Mouse (Mus musculus): ENCODE measurements at regions not wholly inside any gene's neighbourhood (a gene's known extent, or its start where the extent isn't known, plus 50 kb on each side); places are given as distances from the start of the nearest gene placed in this dataset.

DNA sequence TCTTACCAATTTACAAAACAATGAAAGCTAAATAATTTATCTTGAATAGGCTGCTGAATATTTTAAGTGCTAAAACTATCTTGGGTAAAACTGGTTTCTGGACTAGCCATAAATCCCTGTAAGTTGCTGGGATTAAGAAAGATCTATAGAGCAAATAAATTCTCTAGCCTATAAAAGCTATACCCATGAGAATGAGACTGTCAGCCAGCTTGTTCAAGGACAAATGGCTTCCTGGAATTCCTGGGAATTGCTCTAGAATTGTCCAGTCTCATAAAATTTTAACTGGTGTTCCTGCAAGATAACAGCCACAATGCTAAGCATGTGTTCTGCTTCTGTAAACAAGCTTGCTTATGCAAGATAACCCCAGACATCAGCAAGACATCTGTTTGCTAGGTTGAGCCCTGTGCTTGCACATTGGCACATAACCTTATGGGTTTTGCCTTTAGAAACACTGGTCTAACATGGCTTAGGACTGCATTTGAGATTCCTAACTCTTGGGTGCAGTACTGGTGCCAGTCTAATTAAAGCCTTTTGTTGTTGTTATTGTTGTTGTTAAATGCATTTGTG, 180.2 kb upstream of the Syt10 start:
- DNase-seq (ENCODE audit: low spot score in 2 of 2), result no peak

DNA sequence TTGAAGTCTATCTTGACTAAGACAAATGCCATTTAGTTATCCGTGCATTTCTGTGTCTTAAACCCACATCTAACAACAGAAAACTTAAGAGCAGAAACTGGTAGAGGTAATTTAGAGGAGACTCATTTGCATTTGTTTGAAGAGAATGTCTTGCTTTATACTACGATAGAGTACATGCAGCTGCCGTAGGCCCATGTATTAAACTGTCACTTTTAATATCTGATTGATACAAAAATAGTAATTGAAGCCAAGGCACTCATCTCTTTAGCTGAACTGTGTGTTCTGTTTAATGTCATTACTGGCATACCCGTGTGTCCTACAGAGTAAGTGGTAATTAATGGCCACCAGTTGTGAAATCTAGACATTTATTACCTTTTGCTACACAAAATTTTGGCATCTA, 181.5 kb upstream of the Syt10 start:
- DNase-seq (ENCODE audit: low spot score in 2 of 2), result no peak

DNA sequence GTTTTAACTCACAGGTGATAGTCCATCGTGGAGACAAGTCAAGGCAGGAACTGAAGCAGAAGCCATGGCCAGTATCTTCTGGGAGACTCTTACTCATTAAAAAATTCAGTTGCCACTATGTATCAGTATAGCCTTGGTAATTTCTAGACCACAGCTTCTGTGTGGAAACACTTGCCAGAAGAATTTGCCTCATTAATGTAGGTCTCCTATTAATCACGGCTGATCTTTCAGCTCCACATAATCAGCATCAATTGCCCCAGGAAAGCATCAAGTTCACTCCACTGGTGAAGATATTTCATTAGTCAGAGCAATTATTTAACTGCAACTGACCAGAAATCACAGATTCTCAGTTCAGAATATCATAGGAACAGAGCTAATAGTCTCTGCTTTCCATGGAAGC, 189.8 kb upstream of the Alg10b start:
- no peak for DNase-seq (ENCODE audit: low spot score in 2 of 2)

DNA sequence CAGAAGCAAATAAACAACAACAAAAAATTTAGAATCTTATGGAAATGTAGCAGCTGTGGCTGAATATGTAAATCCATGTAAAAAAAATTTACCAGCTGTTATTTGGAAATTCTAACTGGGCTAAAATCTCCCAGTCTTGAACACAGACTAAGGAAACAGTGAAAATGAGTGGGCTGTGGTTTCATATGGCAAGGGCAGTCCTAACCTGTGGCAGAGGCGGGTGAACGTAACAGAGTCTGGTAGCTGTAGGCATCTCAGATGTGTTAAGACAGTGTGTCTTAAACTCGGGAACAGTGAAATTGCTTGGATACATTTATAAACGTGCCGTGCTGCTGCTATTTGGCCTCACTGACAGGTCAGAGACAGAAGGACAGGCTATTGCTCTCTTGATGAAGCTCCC, 178.4 kb upstream of the Alg10b start:
- no peak for DNase-seq (ENCODE audit: low spot score in 2 of 2)

DNA sequence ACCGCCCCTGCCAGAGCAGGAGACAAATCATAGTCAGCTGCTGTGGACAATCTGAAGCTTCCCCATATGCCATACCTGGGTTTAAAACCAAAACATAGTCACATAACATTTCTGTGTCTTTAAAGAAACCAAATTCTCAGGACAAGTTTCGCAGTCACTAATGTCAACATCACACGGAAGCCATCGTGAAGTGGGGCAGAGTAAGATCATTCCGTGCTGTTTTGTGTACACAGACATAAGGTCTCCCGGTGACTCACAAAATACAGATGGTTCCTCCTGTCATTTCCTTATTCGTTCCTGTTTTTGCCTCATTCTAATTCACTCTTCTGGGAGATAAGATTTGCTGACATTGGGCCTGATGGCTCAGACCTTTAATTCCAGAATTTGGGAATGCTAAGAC, 162.1 kb upstream of the Alg10b start:
- peak in 1 of 2 experiments; percentile 67 for DNase-seq (ENCODE audit: low spot score in 2 of 2)

DNA sequence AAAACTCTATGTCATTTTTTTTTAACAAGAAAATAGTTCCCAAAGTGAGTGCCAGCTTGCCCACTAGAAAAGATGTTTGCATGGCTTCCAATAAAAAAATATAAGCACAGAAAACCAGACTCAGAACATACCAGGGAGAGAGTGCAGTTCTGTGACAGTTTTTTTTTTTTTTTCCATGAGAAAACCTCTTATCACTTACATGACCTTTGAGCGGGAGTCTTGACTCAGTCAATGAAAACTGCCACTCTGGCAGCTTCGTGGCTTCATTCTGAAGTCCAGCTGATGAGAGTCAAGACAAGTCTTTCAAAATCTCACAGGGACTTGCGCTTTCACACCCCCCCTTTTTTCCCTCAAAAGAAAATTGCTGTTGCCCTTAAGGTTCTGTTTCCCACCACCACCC, 158.3 kb upstream of the Alg10b start:
- no peak for DNase-seq (ENCODE audit: low spot score in 2 of 2)

DNA sequence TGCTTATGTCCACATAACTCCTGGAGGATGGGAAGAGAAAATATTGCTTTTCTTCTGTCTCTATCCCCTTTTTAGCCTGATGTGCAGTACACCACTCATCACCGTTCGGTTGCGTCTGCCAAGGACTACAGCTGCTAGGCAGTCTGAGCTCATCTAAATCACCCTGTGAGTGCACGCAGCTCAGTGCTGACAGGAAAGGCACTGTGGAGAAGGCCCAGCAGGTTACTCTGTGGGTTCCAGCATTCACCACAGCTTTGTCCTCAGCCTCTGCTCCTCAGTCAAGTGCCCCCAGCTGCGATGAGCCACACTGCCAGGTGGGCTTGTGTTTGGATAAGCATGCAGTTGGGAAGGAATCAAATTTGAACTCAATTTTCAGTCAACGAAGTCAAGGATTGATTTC, 152.0 kb upstream of the Alg10b start:
- DNase-seq (ENCODE audit: low spot score in 2 of 2), result peak in 1 of 2 experiments; percentile 7

DNA sequence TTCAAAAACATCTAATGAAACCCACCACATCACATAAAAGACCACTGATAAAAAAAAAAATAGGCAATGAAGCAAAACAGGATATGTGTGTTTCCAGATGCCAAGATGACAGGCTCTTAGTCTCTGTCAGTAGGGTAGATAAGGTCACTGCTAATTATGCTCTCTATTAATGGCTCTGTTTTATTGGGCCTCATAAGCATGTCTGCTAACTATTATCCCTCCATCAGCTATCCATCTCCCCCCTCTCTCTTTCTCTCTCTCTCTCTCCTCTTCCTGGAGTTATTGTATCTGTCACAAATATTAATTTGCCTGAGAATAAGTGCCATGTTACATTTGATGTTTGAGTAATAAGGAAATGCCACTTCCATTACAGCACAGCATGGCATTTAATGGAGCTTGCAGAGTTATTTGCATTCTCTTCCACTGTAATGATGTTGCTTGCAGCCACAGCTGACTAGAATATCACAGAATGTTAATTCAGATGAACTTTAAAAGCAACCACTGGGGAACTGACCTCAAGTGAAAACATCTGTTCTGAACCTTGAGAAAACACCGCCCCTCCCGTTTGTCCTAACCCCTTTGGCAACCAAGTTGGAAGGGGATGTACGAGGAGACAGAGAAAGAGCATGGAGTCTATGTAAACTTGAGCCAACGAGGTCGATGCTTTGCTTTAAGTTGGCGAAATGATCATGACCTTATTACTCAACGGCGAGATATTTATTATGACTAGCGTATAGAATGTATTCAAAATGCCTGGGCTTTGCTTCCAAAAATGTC, 141.7 kb upstream of the Alg10b start:
- DNase-seq (ENCODE audit: low spot score in 2 of 2), result no peak

DNA sequence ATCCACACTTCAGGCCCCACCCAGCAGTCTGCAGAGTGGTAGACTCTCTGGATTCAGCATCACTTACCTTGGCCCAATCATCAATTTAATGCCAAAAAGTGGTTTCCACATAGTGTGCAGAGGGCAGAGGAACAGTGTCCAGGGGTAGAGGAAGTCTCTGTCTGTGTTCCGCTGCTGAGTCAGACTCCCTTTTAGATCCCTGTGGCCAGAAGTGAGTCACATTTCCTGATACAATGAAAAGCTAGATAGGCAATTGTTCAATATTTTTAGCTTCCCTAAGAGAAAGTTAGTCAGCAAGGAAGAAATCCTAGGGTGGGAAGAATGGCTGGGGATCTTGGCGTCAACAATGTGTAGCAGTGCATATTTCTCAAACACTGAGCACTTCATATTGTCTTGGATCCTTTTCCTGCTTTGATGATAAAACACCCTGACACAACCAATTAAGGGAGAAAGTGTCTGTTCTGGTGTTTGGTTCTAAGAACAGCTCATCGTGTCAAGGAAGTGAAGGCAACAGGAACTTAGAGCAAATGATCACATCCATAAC, 114.6 kb upstream of the Alg10b start:
- DNase-seq (ENCODE audit: low spot score in 2 of 2), result no peak

DNA sequence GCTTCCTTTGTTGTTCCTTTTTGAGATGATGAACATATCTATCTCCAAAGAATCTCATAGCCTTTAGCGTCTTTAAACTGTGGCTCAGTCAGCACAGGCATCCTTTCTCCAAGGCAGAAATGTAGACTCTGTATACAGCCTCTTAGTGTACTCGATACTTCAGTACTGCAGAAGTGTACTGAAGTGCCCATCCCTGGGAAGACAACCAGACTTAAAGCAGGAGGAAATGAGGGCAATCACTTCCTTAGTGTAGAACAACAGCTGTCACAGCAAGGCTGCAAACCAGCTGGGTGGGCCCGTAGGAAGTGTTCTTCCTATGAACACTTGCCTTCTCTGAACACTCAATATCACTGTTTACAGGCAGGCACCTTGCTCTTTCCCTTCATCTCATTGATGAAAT, 110.5 kb upstream of the Alg10b start:
- no peak for DNase-seq (ENCODE audit: low spot score in 2 of 2)

DNA sequence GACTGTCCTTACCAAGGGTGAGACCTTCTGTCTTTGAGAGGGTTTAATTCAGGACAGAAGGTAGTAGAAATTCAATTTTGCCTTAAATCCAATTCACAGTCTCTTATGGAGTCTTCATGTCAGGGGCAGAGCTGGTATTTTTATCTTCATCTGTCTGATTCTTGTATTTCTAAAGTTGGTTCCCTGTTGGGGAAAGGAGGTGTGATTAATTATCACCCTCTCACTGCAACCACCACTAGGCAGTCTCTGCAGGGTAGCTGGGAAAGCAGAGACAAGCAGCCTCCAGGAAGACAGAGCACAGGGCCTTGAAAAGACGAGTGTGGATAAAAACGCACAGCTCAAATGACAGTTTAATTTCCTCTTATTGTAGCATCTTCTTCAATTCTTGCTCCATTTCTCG, 104.4 kb upstream of the Alg10b start:
- no peak for DNase-seq (ENCODE audit: low spot score in 2 of 2)

DNA sequence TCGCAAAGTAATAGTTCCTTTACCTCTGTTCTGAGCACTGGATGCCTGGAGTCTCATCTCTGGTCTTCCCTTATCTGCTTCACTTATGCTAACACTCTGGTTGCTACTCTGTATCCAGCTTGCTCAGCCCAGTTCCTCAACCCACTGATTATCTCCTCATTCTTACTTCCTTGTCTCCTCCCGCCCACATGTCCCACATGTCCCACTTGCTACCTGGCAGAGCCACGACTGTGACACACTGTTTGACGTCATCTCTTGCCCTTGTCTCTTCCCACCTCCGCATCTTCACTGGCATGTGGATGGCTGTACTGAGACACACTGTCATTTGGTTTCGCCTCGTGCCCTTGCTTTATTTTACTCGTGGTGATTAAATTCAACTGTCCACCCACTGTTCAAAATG, 100.1 kb upstream of the Alg10b start:
- peak in 1 of 2 experiments; percentile 3 for DNase-seq (ENCODE audit: low spot score in 2 of 2)

DNA sequence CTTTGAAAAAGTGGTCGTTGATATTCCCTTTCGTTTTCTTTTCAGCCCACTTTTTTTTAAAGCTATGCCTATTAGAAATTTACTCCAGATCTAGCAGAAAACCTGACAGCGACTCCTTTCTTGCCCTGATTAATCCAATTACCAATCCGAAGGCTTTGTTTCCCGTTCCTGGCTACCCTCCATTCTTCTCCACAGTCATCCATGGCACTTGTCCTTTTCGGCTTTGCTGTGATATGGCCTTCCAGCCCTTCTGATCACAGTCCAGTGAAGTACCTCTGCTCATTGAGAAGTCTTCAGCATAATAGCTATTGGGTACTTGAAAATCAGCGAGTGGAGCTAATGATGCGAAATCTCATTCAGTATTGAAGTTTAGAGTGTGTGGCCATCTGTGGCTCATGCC, 99.0 kb upstream of the Alg10b start:
- DNase-seq (ENCODE audit: low spot score in 2 of 2), result no peak

DNA sequence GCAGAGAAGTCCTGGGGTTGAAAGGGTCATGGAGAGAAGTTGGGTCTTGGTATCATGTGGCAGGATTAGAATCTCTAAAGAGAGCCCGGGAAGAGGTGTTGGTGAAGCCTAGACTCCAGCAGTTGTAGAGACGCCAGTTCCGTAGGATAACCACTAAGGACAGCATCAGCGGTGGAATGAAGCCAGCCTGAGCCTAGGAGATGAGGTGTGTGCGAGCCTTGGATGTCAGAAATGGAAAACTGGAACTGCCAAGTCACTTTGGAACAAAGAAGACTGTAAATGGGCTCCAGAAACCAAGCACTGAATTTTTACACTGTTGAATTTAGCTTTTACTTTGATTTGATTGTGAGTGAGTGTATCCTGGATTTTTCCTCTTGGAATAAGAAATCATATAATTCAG, 92.3 kb upstream of the Alg10b start:
- no peak for DNase-seq (ENCODE audit: low spot score in 2 of 2)

DNA sequence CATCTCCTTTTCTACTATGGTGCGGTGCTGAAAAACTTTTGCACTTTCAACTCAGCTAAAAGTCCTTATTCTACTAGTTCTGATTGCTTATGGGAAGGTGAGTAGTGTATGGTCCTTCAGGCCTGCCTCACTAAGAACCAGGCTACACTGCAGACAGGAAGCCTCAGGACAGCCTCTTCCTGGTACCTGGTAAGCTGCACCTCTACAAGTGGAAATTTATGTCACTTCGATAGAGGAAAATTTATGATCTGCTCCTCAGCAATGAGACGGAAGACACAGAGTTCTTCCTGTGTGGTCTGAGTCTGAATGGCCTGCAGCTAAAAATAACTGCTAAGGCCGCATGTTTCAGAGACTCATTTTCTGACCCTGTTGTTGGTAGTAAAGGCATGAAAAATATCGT, 83.1 kb upstream of the Alg10b start:
- no peak for DNase-seq (ENCODE audit: low spot score in 2 of 2)

DNA sequence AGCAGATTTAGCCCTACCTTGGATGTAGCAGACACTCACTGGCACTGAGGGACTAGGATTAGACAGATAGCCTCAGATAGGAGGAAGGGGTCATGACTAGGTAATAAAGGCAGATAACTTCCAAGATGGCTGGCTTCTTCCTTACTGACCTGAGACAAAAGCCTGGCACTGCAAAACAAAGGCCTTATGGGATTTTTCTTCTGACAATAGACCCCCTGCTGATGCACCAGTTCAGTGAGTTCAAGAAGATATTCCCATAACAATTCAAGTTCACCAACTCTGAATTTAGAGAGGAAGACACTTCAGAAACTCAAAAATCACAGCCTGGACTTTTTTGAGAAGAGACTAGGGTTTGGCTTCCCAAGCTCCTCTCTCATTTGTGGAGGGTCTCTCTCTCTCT, 75.4 kb upstream of the Alg10b start:
- DNase-seq (ENCODE audit: low spot score in 2 of 2), result no peak

DNA sequence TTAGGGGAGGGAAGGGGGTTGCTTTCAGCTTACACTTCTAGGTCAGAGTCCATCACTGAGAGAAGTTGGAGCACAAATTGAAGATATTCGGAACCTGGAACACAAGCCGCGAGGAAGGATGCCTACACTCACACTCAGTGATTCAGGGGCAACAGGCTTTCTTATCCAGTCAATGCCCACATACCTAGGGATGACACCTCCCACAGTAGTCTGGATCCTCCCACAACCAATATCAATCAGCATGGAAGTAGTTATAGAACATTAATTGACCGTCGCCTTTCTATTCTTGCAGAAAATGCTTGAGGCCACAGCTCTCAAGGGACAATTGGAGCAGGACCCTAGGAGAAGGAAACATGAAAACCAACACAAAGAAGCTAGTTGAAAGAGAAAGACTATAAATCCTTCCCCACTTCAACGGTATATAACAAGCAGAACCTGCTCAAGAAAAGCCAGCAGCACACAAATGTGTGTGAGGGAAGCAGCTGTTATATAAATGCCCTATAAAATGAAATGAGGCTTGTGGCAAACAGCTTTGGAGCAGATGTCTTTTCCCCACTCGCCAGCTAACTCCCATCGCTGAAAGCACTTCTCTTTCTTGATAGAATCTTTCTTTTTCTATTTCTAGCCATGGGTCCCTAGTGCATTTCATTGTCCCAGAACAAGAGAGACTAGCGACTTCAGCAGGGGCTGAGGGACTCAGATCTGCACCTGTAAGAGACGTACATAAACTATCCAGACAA, 70.1 kb upstream of the Alg10b start:
- peak in 1 of 2 experiments; percentile 30 for DNase-seq (ENCODE audit: low spot score in 2 of 2)
